Mouse (Mus musculus): ENCODE measurements around the gene Cmklr1. TPM values are rescaled to one million over a fixed set of nuclear protein-coding genes. Genes with fewer than 3 reads are reported as not detected.

Cmklr1 gene
- total RNA-seq, 2 experiments from 2014 or later, result 2.9 to 4.7 TPM

- DNase-seq (ENCODE audit: extremely low spot score in 1 of 2, low spot score in 2 of 2), result no peak
- intact Hi-C loops (cut with DNase I), result no loop called here
- TF ChIP-seq CTCF (IDR thresholded peaks at IDR 0.05), result no peak
- Histone ChIP-seq H3K4me3 (no peak overlapping the region), H3K27ac (no peak overlapping the region)
Observed at GRCm38 (mm10) chr5:113647141-113647540, 3.1 kb downstream of the Cmklr1 start.

GRCm38 (mm10) chr5:113644520-113644919, 5.7 kb downstream of the Cmklr1 start:
- TF ChIP-seq CTCF (IDR thresholded peaks at IDR 0.05), result no peak
- no peak overlapping the region for H3K4me3 ChIP-seq
- intact Hi-C loops (cut with DNase I), result no loop called here
- no peak for DNase-seq (ENCODE audit: extremely low spot score in 1 of 2, low spot score in 2 of 2)
- H3K27ac ChIP-seq, result no peak overlapping the region; the same call in 1 of the 2 replicates

GRCm38 (mm10) chr5:113643107-113643848, 6.9 kb downstream of the Cmklr1 start:
- H3K27ac ChIP-seq, result no peak overlapping the region
- peak overlapping the region; percentile 25; the same call in 1 of the 2 replicates for H3K4me3 ChIP-seq
- intact Hi-C loops (cut with DNase I), result no loop called here
- DNase-seq (ENCODE audit: extremely low spot score in 1 of 2, low spot score in 2 of 2), result peak in 1 of 2 experiments; percentile 64
- no peak for TF ChIP-seq CTCF (IDR thresholded peaks at IDR 0.05)

- TF ChIP-seq CTCF (IDR thresholded peaks at IDR 0.05), result no peak
- H3K27ac ChIP-seq, result no peak overlapping the region
- no peak overlapping the region for H3K4me3 ChIP-seq
- intact Hi-C loops (cut with DNase I), result loop anchor here (2.0 kb wide), 1 partner anchor 50 kb away; no protein-coding TSS in a partner anchor
- DNase-seq (ENCODE audit: extremely low spot score in 1 of 2, low spot score in 2 of 2), result no peak
Observed at GRCm38 (mm10) chr5:113641066-113641465, 9.2 kb downstream of the Cmklr1 start.

GRCm38 (mm10) chr5:113639126-113639525, 11.1 kb downstream of the Cmklr1 start:
- Histone ChIP-seq H3K4me3 (no peak overlapping the region), H3K27ac (no peak overlapping the region)
- intact Hi-C loops (cut with DNase I), result no loop called here
- no peak for TF ChIP-seq CTCF (IDR thresholded peaks at IDR 0.05)
- no peak for DNase-seq (ENCODE audit: extremely low spot score in 1 of 2, low spot score in 2 of 2)

- intact Hi-C loops (cut with DNase I), result no loop called here
- H3K27ac ChIP-seq, result no peak overlapping the region
- no peak for TF ChIP-seq CTCF (IDR thresholded peaks at IDR 0.05)
- no peak overlapping the region for H3K4me3 ChIP-seq
- no peak for DNase-seq (ENCODE audit: extremely low spot score in 1 of 2, low spot score in 2 of 2)
Observed at GRCm38 (mm10) chr5:113638055-113638454, 12.2 kb downstream of the Cmklr1 start.

GRCm38 (mm10) chr5:113637631-113638030, 12.6 kb downstream of the Cmklr1 start:
- no peak overlapping the region for H3K4me3 ChIP-seq
- H3K27ac ChIP-seq, result no peak overlapping the region
- DNase-seq (ENCODE audit: extremely low spot score in 1 of 2, low spot score in 2 of 2), result no peak
- no peak for TF ChIP-seq CTCF (IDR thresholded peaks at IDR 0.05)
- intact Hi-C loops (cut with DNase I), result no loop called here

GRCm38 (mm10) chr5:113635861-113636565, 14.2 kb downstream of the Cmklr1 start:
- intact Hi-C loops (cut with DNase I), result no loop called here
- Histone ChIP-seq H3K4me3 (no peak overlapping the region), H3K27ac (no peak overlapping the region)
- no peak for TF ChIP-seq CTCF (IDR thresholded peaks at IDR 0.05)
- DNase-seq (ENCODE audit: extremely low spot score in 1 of 2, low spot score in 2 of 2), result no peak

GRCm38 (mm10) chr5:113634887-113635610, 15.2 kb downstream of the Cmklr1 start:
- Histone ChIP-seq H3K27ac (no peak overlapping the region), H3K4me3 (no peak overlapping the region)
- intact Hi-C loops (cut with DNase I), result no loop called here
- TF ChIP-seq CTCF (IDR thresholded peaks at IDR 0.05), result no peak
- DNase-seq (ENCODE audit: extremely low spot score in 1 of 2, low spot score in 2 of 2), result no peak

GRCm38 (mm10) chr5:113634024-113634651, 16.1 kb downstream of the Cmklr1 start:
- no peak overlapping the region for H3K4me3 ChIP-seq
- H3K27ac ChIP-seq, result peak overlapping the region; percentile 28; the same call in 1 of the 2 replicates
- no peak for TF ChIP-seq CTCF (IDR thresholded peaks at IDR 0.05)
- peak; percentile 31 to 45 for DNase-seq (ENCODE audit: extremely low spot score in 1 of 2, low spot score in 2 of 2)
- intact Hi-C loops (cut with DNase I), result no loop called here

GRCm38 (mm10) chr5:113633037-113633714, 17.1 kb downstream of the Cmklr1 start:
- no peak for TF ChIP-seq CTCF (IDR thresholded peaks at IDR 0.05)

More at GRCm38 (mm10) chr5:113633037-113633714, 17.1 kb downstream of the Cmklr1 start:
- DNase-seq (ENCODE audit: extremely low spot score in 1 of 2, low spot score in 2 of 2), result no peak
- no peak overlapping the region for H3K4me3 ChIP-seq
- intact Hi-C loops (cut with DNase I), result no loop called here
- H3K27ac ChIP-seq, result peak overlapping the region; percentile 28

Measured in left cerebral cortex, adult 2 months (tissue).